Mouse (Mus musculus): ENCODE measurements around the gene Pef1.

DNA sequence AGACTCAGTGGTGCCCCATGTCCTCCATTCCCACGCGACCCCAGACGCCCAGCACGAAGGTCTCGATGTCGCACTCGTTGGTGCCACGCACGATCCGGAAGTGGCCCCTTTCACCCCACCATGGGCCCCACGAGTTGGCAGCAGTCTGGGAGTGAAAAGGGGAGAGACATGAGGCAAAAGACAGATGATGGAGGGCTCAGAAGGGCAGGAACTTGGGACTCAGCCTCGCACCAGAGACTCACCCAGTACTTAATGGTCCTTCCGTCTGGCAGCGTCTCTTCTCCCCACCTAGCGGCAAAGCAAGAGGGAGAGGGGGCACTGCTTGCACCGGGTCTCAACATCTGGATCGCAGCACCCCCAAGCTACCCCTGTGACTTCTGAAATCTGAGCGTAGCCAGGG is 63.7 kb downstream of the Pef1 start:
- TF ChIP-seq CTCF (IDR thresholded peaks at IDR 0.05; ENCODE audit: borderline replicate concordance, control insufficient read depth, extremely low read depth, insufficient read depth, low read length, poor library complexity) (no peak), POLR2A (IDR thresholded peaks at IDR 0.05; ENCODE audit: control insufficient read depth, extremely low read depth, insufficient read depth, low read length, poor library complexity) (no peak)

Measured in thymus, adult 2 months (tissue).